Mouse (Mus musculus) spleen, postnatal 0 days (tissue): ENCODE data around the gene Zfp345. TPM values are rescaled to one million over a fixed set of nuclear protein-coding genes. Genes with fewer than 3 reads are reported as not detected.

Experiments used
- polyA plus RNA-seq: library from polyadenylated mRNA; unstranded; fragments of >200 nt; fragmentation: Nextera tagmentation; extraction: Ambion mirVana; gene quantifications from 2 replicates; pipeline ENCODE4 v1.2.1, GENCODE M21; 2015

Zfp345 gene
- not detected in 2 replicates for polyA plus RNA-seq

GRCm38 (mm10) chr2:150484939-150485778 lies at the start of gene Zfp345:
Gene Zfp345 (minus strand): TSS chr2:150485091.

GRCm38 (mm10) chr2:150451180-150451919 lies 33.5 kb downstream of the Zfp345 start, which contains the start of gene Zfp442:
Gene Zfp442 (minus strand): TSS chr2:150451486.

Other genes with a start within 250 kb of the Zfp345 start
- 1.7 and 2.6 TPM in 2 replicates for gene Gm21994, start 229.5 kb downstream of the Zfp345 start, polyA plus RNA-seq
- not detected in 2 replicates for gene Gm14124, start 227.6 kb downstream of the Zfp345 start, polyA plus RNA-seq
- 0.89 and 0.95 TPM in 2 replicates for gene Gm10130, start 161.4 kb downstream of the Zfp345 start, polyA plus RNA-seq
- 1.0 and 1.4 TPM in 2 replicates for gene 3300002I08Rik, start 122.3 kb downstream of the Zfp345 start, polyA plus RNA-seq
- 0.84 and 0.90 TPM in 2 replicates for gene Zfp442, start 33.6 kb downstream of the Zfp345 start, polyA plus RNA-seq
- gene Cst7, start 85.3 kb upstream of the Zfp345 start, polyA plus RNA-seq: 15.5 and 22.2 TPM in 2 replicates
- 27.8 and 28.9 TPM in 2 replicates for gene Apmap, start 123.5 kb upstream of the Zfp345 start, polyA plus RNA-seq
- 27.9 and 29.0 TPM in 2 replicates for gene Acss1, start 183.4 kb upstream of the Zfp345 start, polyA plus RNA-seq
- not detected in 2 replicates for gene Vsx1, start 204.3 kb upstream of the Zfp345 start, polyA plus RNA-seq